Mouse (Mus musculus) lung, postnatal 0 days (tissue): Measurements from ENCODE around the gene Mpnd. TPM values are rescaled to one million over a fixed set of nuclear protein-coding genes. Genes with fewer than 3 reads are reported as not detected.

ENCODE experiments used
- ATAC-seq: fragments of 200-750 bp; cut with Nextera tagmentation; 2 replicates; pipeline ENCODE4 v1.8.0; 2017; ENCODE audit warnings: moderate library complexity
- DNase-seq: peaks from one replicate; pipeline ENCODE4 v3.0.0-alpha.2; 2016; ENCODE audit warnings: low spot score
- H3K27ac ChIP-seq: fragments of 300-500 bp; sonication (generic); 2 replicates; pipeline ENCODE4 v1.5.1; 2014; ENCODE audit warnings: antibody characterized with exemption, mild to moderate bottlenecking, low read length, mixed read lengths
- H3K27me3 ChIP-seq: fragments of 300-500 bp; sonication (generic); replicated peaks from 2 replicates; pipeline ENCODE4 v1.6.1; 2014; ENCODE audit warnings: low read length, mixed read lengths; ENCODE audit not compliant: insufficient read depth
- H3K36me3 ChIP-seq: fragments of 300-500 bp; sonication (generic); 2 replicates; pipeline ENCODE4 v1.6.1; 2014; ENCODE audit warnings: low read length, mixed read lengths; ENCODE audit not compliant: insufficient read depth
- H3K4me1 ChIP-seq: fragments of 300-500 bp; sonication (generic); 2 replicates; pipeline ENCODE4 v1.6.1; 2014; ENCODE audit warnings: antibody characterized with exemption, low read depth, low read length, mixed read lengths; ENCODE audit not compliant: insufficient read depth
- H3K4me2 ChIP-seq: fragments of 300-500 bp; sonication (generic); replicated peaks from 2 replicates; pipeline ENCODE4 v1.6.1; 2014; ENCODE audit warnings: low read depth, mild to moderate bottlenecking, low read length, moderate library complexity, mixed read lengths
- H3K4me3 ChIP-seq: fragments of 300-500 bp; sonication (generic); 2 replicates; pipeline ENCODE4 v1.5.1; 2014; ENCODE audit warnings: low read depth, low read length
- H3K9ac ChIP-seq: fragments of 300-500 bp; sonication (generic); replicated peaks from 2 replicates; pipeline ENCODE4 v1.6.1; 2014; ENCODE audit warnings: low read depth, mild to moderate bottlenecking
- H3K9me3 ChIP-seq: fragments of 300-500 bp; sonication (generic); 2 replicates; pipeline ENCODE4 v1.6.1; 2016; ENCODE audit warnings: low read length, mixed read lengths
- CTCF ChIP-seq: IDR thresholded peaks from 2 replicates; pipeline ENCODE4 v1.5.1; 2016; ENCODE audit warnings: antibody characterized with exemption, mild to moderate bottlenecking
- EP300 ChIP-seq: IDR thresholded peaks from 2 replicates; pipeline ENCODE4 v1.6.1; 2016; ENCODE audit warnings: antibody characterized with exemption, mild to moderate bottlenecking, control low read depth
- WGBS: fragments of 180-500 bp; shearing (Covaris S2); extraction: QIAGEN DNeasy Blood & Tissue Kit; methylation state at CpG from one replicate; pipeline ENCODE4 v1.1.7; 2014; 5-methylcytosine and 5-hydroxymethylcytosine counted together
- polyA plus RNA-seq: library from polyadenylated mRNA; unstranded; fragments of >200 nt; fragmentation: Nextera tagmentation; extraction: Ambion mirVana; gene quantifications from 2 replicates; pipeline ENCODE4 v1.2.1, GENCODE M21; 2015

Gene Mpnd
- polyA plus RNA-seq, 1 experiment from 2014 or later = 38.5 TPM

DNA sequence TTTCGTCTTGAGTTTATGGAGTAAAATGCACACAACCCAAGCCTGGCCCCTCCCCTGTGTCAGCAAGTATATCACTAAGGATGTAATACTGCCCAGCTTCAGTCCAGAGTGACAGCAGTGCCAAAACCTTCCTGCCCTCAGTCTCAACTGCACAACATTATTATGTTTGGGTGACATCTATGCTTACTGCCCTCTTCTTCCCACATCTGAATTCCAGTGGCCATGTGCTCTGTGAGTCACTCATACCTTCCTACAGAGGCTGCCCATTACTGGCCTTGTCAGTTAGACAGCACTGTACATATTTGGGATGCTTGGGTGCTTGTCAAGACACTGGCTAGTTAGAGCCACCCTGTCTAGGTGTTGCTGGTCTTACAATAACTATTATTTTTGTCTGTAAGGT, 20.8 kb downstream of the Mpnd start:
- Histone ChIP-seq H3K9me3 (no peaks in the 10 kb centered on the region), H3K36me3 (no peaks in the 10 kb centered on the region), H3K4me3 (no peak overlapping the region), H3K27me3 (no peaks in the 10 kb centered on the region), H3K4me1 (no peaks in the 10 kb centered on the region), H3K9ac (no peak overlapping the region), H3K4me2 (no peak overlapping the region), H3K27ac (no peak overlapping the region)
- TF ChIP-seq CTCF (no peak), EP300 (no peak)
- no peak for ATAC-seq
- no peak for DNase-seq
- WGBS = 85% methylated on average over 1 of the region's 1 CpGs

DNA sequence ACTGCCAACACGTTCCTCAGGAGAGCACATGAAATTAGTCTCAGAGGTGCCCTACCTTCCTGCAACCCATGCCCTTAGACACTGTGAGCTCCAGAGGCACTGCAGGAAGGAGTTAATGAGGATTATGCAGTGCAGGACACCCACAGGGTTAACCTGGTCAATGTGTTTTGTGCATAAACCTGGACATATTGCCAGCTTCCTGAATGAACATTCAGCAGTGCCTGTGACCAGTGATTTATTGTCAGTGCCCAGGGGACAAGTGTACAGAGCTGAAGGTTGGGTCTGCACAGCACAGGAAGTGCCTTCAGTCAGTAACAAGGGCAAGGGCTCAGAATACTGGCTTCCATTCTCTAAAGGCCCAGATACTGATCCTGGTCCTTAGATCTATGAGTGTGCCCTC, 21.4 kb downstream of the Mpnd start:
- no peak overlapping the region for H3K27ac ChIP-seq
- TF ChIP-seq CTCF = no peak
- no peak for TF ChIP-seq EP300

GRCm38 (mm10) chr17:56027801-56028441, 22.4 kb downstream of the Mpnd start:
- 86% methylated on average over 5 of the region's 5 CpGs for WGBS
- Histone ChIP-seq H3K9ac (no peak overlapping the region), H3K4me1 (no peaks in the 10 kb centered on the region)

More for the DNA sequence above, 21.4 kb downstream of the Mpnd start:
- no peak for DNase-seq
- no peak for ATAC-seq
- WGBS = 59% methylated on average over 1 of the region's 1 CpGs
- Histone ChIP-seq H3K9me3 (no peaks in the 10 kb centered on the region), H3K27me3 (no peaks in the 10 kb centered on the region), H3K4me1 (no peaks in the 10 kb centered on the region), H3K9ac (no peak overlapping the region), H3K4me2 (no peak overlapping the region), H3K36me3 (no peaks in the 10 kb centered on the region), H3K4me3 (no peak overlapping the region)

GRCm38 (mm10) chr17:56030238-56030870, 24.8 kb downstream of the Mpnd start:
- H3K36me3 ChIP-seq = no peaks in the 10 kb centered on the region
- peaks cover 7% of the 10 kb centered on the region; the same call in 1 of the 2 replicates for H3K4me1 ChIP-seq
- no peak for TF ChIP-seq EP300
- TF ChIP-seq CTCF = no peak
- no peak overlapping the region for H3K9ac ChIP-seq
- no peak overlapping the region for H3K27ac ChIP-seq
- no peak overlapping the region for H3K4me2 ChIP-seq
- ATAC-seq = no peak
- no peaks in the 10 kb centered on the region for H3K9me3 ChIP-seq
- DNase-seq = no peak
- no peak overlapping the region for H3K4me3 ChIP-seq
- H3K27me3 ChIP-seq = no peaks in the 10 kb centered on the region
- WGBS = 87% methylated on average over 9 of the region's 9 CpGs

More at GRCm38 (mm10) chr17:56027801-56028441, 22.4 kb downstream of the Mpnd start:
- no peaks in the 10 kb centered on the region for H3K27me3 ChIP-seq
- no peak for ATAC-seq
- no peaks in the 10 kb centered on the region for H3K36me3 ChIP-seq
- no peak overlapping the region for H3K27ac ChIP-seq
- DNase-seq = no peak
- TF ChIP-seq EP300 (no peak), CTCF (no peak)
- H3K9me3 ChIP-seq = no peaks in the 10 kb centered on the region
- H3K4me2 ChIP-seq = no peak overlapping the region
- no peak overlapping the region for H3K4me3 ChIP-seq

DNA sequence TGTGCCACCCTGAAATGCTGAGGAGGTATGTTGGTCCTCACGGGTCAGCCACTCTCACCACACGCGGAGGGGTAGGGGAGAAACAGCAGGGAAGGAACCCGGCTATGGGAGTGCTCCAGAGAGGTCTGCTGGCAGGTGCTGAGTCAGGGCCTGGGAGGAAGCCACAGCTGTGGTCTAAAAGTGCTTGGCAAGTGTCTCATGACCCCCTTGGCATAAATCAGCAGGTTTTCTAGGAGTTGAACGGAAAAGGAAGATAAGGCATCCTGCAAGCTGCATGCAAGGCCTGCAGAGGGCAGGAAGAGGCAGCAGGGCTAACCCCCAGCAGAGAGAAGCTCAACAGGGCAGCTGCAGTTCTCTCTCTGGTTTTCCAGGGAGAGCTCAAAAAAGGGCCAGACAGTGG, 25.4 kb downstream of the Mpnd start:
- H3K4me1 ChIP-seq = peaks cover 11% of the 10 kb centered on the region; the same call in 1 of the 2 replicates
- H3K4me3 ChIP-seq = no peak overlapping the region
- no peak overlapping the region for H3K4me2 ChIP-seq
- peak; percentile 34 for ATAC-seq
- H3K36me3 ChIP-seq = no peaks in the 10 kb centered on the region
- DNase-seq = peak; percentile 43
- no peak for TF ChIP-seq EP300
- TF ChIP-seq CTCF = peak; percentile 36
- H3K27me3 ChIP-seq = no peaks in the 10 kb centered on the region
- H3K9ac ChIP-seq = no peak overlapping the region
- no peak overlapping the region for H3K27ac ChIP-seq
- WGBS = 39% methylated on average over 5 of the region's 5 CpGs
- no peaks in the 10 kb centered on the region for H3K9me3 ChIP-seq

- Histone ChIP-seq H3K4me3 (no peak overlapping the region), H3K4me2 (no peak overlapping the region), H3K36me3 (no peaks in the 10 kb centered on the region), H3K27ac (no peak overlapping the region), H3K27me3 (no peaks in the 10 kb centered on the region), H3K9me3 (no peaks in the 10 kb centered on the region), H3K4me1 (peaks cover 11% of the 10 kb centered on the region; the same call in 1 of the 2 replicates), H3K9ac (no peak overlapping the region)
- DNase-seq = no peak
- TF ChIP-seq EP300 (no peak), CTCF (no peak)
- ATAC-seq = no peak
- WGBS = 92% methylated on average over 7 of the region's 7 CpGs
These were observed 25.9 kb downstream of the Mpnd start for GRCm38 (mm10) chr17:56031431-56031830.
